Mouse (Mus musculus): Measurements from ENCODE around the gene Ybx1. TPM values are rescaled to one million over a fixed set of nuclear protein-coding genes. Genes with fewer than 3 reads are reported as not detected.

Ybx1 gene
- polyA plus RNA-seq, 1 experiment: 156 TPM

DNA sequence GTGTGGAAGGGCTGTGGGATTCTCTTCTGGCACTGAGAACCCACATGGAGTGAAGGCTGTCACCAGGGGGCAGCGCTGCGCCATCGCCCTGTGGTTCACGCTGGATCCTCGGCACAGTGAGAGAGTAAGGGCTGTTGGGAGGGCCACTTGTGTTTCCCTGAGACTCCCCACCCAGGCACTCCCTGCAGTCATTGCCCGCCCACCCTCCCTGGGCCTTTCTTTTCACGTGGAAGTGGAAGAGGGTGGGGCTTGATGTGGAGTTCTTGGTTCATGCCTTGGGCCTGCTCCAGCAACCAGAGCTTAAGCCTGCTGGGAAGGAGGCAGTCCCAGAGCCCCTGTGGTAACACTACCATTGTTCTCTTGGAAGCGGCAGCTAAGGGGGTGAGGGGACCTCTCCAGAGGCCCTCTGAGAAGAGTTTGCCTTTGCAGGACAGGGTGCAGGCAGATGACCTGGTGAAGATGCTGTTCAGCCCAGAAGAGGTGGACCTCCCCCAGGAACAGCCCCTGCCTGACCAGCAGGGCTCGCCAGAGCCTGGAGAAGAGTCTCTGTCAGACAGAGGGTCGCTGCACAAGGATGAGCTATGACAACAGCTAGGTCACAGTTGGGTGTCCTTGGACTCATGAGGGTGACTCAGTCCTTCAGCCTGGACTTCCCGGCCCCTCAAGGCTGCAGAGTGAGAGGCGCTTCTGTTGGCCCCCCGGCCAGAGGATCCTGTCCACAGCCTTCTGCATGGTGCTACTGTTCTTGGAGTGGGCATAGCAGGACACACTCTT, 46.8 kb downstream of the Ybx1 start:
- H3K4me1 ChIP-seq (replicated peaks; ENCODE audit: control insufficient read depth, insufficient read depth, low read length): peaks cover 17% of the 10 kb centered on the region
- 54% methylated on average over 13 of the region's 13 CpGs for WGBS
- H3K27ac ChIP-seq (ENCODE audit: control insufficient read depth, insufficient read depth, low read length): no peak overlapping the region
- H3K27me3 ChIP-seq (ENCODE audit: control insufficient read depth, insufficient read depth, low read length): no peaks in the 10 kb centered on the region
- peak; percentile 81 for DNase-seq
- H3K36me3 ChIP-seq (ENCODE audit: control insufficient read depth, insufficient read depth, low read length): no peaks in the 10 kb centered on the region
- no peak overlapping the region for H3K4me3 ChIP-seq (ENCODE audit: control insufficient read depth, insufficient read depth, low read length)
- TF ChIP-seq POLR2A (IDR thresholded peaks at IDR 0.05; ENCODE audit: control insufficient read depth, extremely low read depth, insufficient read depth, low read length, poor library complexity): no peak
- peak; percentile 85 for TF ChIP-seq CTCF (IDR thresholded peaks at IDR 0.05; ENCODE audit: borderline replicate concordance, control insufficient read depth, extremely low read depth, insufficient read depth, low read length, poor library complexity)

GRCm38 (mm10) chr4:119246688-119247225, 47.6 kb downstream of the Ybx1 start:
- peaks cover 17% of the 10 kb centered on the region for H3K4me1 ChIP-seq (replicated peaks; ENCODE audit: control insufficient read depth, insufficient read depth, low read length)
- H3K4me3 ChIP-seq (ENCODE audit: control insufficient read depth, insufficient read depth, low read length): no peak overlapping the region

DNA sequence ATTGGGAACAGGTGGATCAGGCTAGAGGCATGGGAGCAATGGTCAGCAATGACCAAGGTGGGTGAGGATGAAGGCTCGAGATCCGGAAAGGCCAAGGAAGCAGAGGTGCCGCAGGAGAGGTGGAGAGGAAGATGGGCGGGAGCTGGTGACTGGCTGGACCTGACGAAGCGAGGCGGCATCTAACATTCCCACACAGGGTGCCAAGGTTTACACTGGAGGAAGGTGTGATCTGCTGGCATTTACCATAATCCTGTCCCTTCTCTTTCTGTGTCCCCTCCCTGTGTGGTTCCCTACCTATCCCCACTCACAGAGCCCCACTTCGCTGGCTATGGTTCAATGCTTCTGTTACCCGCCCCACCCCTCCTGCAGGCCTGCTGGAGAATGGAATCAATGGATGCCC, 48.4 kb downstream of the Ybx1 start:
- Histone ChIP-seq H3K4me1 (replicated peaks; ENCODE audit: control insufficient read depth, insufficient read depth, low read length) (peaks cover 17% of the 10 kb centered on the region), H3K4me3 (ENCODE audit: control insufficient read depth, insufficient read depth, low read length) (no peak overlapping the region), H3K27ac (ENCODE audit: control insufficient read depth, insufficient read depth, low read length) (no peak overlapping the region), H3K27me3 (ENCODE audit: control insufficient read depth, insufficient read depth, low read length) (no peaks in the 10 kb centered on the region), H3K36me3 (ENCODE audit: control insufficient read depth, insufficient read depth, low read length) (no peaks in the 10 kb centered on the region)
- WGBS: 96% methylated on average over 9 of the region's 9 CpGs
- DNase-seq: no peak
- no peak for TF ChIP-seq CTCF (IDR thresholded peaks at IDR 0.05; ENCODE audit: borderline replicate concordance, control insufficient read depth, extremely low read depth, insufficient read depth, low read length, poor library complexity)
- TF ChIP-seq POLR2A (IDR thresholded peaks at IDR 0.05; ENCODE audit: control insufficient read depth, extremely low read depth, insufficient read depth, low read length, poor library complexity): no peak

More at GRCm38 (mm10) chr4:119246688-119247225, 47.6 kb downstream of the Ybx1 start:
- WGBS: 44% methylated on average over 14 of the region's 14 CpGs
- 0 out of 2 replicates have a peak overlapping the region, but pooled peaks have one; percentile 0 for H3K27ac ChIP-seq (ENCODE audit: control insufficient read depth, insufficient read depth, low read length)
- peak; percentile 28 for DNase-seq
- no peaks in the 10 kb centered on the region for H3K27me3 ChIP-seq (ENCODE audit: control insufficient read depth, insufficient read depth, low read length)
- no peaks in the 10 kb centered on the region for H3K36me3 ChIP-seq (ENCODE audit: control insufficient read depth, insufficient read depth, low read length)
- TF ChIP-seq CTCF (IDR thresholded peaks at IDR 0.05; ENCODE audit: borderline replicate concordance, control insufficient read depth, extremely low read depth, insufficient read depth, low read length, poor library complexity): no peak
- no peak for TF ChIP-seq POLR2A (IDR thresholded peaks at IDR 0.05; ENCODE audit: control insufficient read depth, extremely low read depth, insufficient read depth, low read length, poor library complexity)

DNA sequence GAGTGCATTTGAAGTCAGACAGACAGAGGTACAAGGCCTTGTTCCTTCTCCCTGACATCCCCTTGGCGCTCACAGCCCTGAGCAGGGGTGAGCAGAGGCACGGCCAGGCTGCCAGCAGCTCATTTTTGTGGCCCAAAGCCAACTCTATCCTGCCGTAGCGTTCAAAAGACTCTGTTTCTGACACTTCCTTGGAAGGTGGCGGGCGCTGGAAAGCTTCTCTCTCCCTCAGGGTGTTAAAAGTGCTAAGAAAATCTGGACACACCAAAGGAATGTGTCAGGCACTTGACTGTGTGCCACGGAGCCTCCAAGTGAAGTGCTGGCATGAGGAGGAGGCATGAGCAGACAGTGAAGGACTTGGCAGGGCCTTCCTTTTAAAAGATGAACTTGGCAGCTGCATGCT, 48.8 kb downstream of the Ybx1 start:
- 90% methylated on average over 7 of the region's 7 CpGs for WGBS
- TF ChIP-seq POLR2A (IDR thresholded peaks at IDR 0.05; ENCODE audit: control insufficient read depth, extremely low read depth, insufficient read depth, low read length, poor library complexity): no peak
- no peak for TF ChIP-seq CTCF (IDR thresholded peaks at IDR 0.05; ENCODE audit: borderline replicate concordance, control insufficient read depth, extremely low read depth, insufficient read depth, low read length, poor library complexity)
- Histone ChIP-seq H3K36me3 (ENCODE audit: control insufficient read depth, insufficient read depth, low read length) (no peaks in the 10 kb centered on the region), H3K27ac (ENCODE audit: control insufficient read depth, insufficient read depth, low read length) (no peak overlapping the region), H3K4me3 (ENCODE audit: control insufficient read depth, insufficient read depth, low read length) (no peak overlapping the region), H3K4me1 (replicated peaks; ENCODE audit: control insufficient read depth, insufficient read depth, low read length) (peaks cover 17% of the 10 kb centered on the region), H3K27me3 (ENCODE audit: control insufficient read depth, insufficient read depth, low read length) (no peaks in the 10 kb centered on the region)
- DNase-seq: no peak

DNA sequence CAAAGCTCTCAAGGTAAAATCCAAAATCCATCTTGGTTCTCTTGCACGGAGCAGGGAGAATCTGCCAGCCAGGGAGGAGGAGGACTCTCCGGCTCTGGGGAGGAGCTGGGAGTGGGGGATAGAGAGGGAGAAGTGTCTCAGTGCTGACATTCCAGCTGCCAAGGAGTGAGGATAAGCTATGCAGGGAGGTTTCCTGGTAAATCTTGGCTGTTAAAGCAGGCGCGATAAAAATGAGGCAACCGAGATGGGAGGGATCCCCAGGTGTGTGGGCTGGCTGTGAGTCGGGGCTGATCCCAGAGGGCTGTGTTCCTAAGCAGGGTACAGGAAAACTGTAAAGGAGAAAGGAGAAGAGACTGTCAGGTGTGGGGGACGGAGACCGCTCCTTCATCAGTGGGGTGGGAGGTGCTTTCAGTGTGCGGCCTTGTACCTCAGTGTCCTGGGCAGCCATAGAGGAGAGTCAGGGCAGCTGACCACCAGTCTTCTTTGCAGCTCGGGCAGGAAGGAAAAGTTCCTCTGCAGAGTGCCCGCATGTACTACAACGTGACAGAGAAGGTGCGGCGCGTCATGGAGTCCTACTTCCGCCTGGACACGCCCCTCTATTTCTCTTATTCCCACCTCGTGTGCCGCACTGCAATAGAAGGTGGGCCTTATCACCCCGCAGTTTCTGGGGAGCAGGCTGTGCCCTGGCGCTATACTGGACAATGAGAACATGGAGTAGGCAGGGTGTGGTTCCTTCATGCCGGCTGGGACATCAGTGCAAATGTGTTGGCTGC, 49.8 kb downstream of the Ybx1 start:
- Histone ChIP-seq H3K36me3 (ENCODE audit: control insufficient read depth, insufficient read depth, low read length) (no peaks in the 10 kb centered on the region), H3K4me3 (ENCODE audit: control insufficient read depth, insufficient read depth, low read length) (no peak overlapping the region), H3K27ac (ENCODE audit: control insufficient read depth, insufficient read depth, low read length) (no peak overlapping the region), H3K27me3 (ENCODE audit: control insufficient read depth, insufficient read depth, low read length) (no peaks in the 10 kb centered on the region), H3K4me1 (replicated peaks; ENCODE audit: control insufficient read depth, insufficient read depth, low read length) (peaks cover 18% of the 10 kb centered on the region)
- no peak for TF ChIP-seq POLR2A (IDR thresholded peaks at IDR 0.05; ENCODE audit: control insufficient read depth, extremely low read depth, insufficient read depth, low read length, poor library complexity)
- TF ChIP-seq CTCF (IDR thresholded peaks at IDR 0.05; ENCODE audit: borderline replicate concordance, control insufficient read depth, extremely low read depth, insufficient read depth, low read length, poor library complexity): no peak
- no peak for DNase-seq
- WGBS: 96% methylated on average over 22 of the region's 22 CpGs

- TF ChIP-seq POLR2A (IDR thresholded peaks at IDR 0.05; ENCODE audit: control insufficient read depth, extremely low read depth, insufficient read depth, low read length, poor library complexity) (no peak), CTCF (IDR thresholded peaks at IDR 0.05; ENCODE audit: borderline replicate concordance, control insufficient read depth, extremely low read depth, insufficient read depth, low read length, poor library complexity) (no peak)
- Histone ChIP-seq H3K4me3 (ENCODE audit: control insufficient read depth, insufficient read depth, low read length) (no peak overlapping the region), H3K27me3 (ENCODE audit: control insufficient read depth, insufficient read depth, low read length) (no peaks in the 10 kb centered on the region), H3K27ac (ENCODE audit: control insufficient read depth, insufficient read depth, low read length) (no peak overlapping the region), H3K4me1 (replicated peaks; ENCODE audit: control insufficient read depth, insufficient read depth, low read length) (peaks cover 22% of the 10 kb centered on the region), H3K36me3 (ENCODE audit: control insufficient read depth, insufficient read depth, low read length) (no peaks in the 10 kb centered on the region)
- no peak for DNase-seq
- 98% methylated on average over 12 of the region's 12 CpGs for WGBS
Observed at GRCm38 (mm10) chr4:119242571-119242970, 51.8 kb downstream of the Ybx1 start.

Data from thymus, adult 2 months (tissue).